Mouse (Mus musculus): ENCODE measurements around the gene Hadha. TPM values are rescaled to one million over a fixed set of nuclear protein-coding genes. Genes with fewer than 3 reads are reported as not detected.

Hadha gene
- total RNA-seq, 2 experiments from 2014 or later, result 64.3 to 68.3 TPM

GRCm38 (mm10) chr5:30125587-30125986 is 29.4 kb downstream of the Hadha start:
- Histone ChIP-seq H3K27ac (no peak overlapping the region), H3K4me3 (no peak overlapping the region)
- TF ChIP-seq CTCF (IDR thresholded peaks at IDR 0.05), result peak; percentile 67
- intact Hi-C loops (cut with DNase I), result no loop called here
- DNase-seq (ENCODE audit: extremely low spot score in 1 of 2, low spot score in 2 of 2), result no peak

- intact Hi-C loops (cut with DNase I), result no loop called here
- TF ChIP-seq CTCF (IDR thresholded peaks at IDR 0.05), result no peak
- H3K27ac ChIP-seq, result no peak overlapping the region
- no peak for DNase-seq (ENCODE audit: extremely low spot score in 1 of 2, low spot score in 2 of 2)
- H3K4me3 ChIP-seq, result no peak overlapping the region
Measured at GRCm38 (mm10) chr5:30122481-30122880, 32.5 kb downstream of the Hadha start.

- DNase-seq (ENCODE audit: extremely low spot score in 1 of 2, low spot score in 2 of 2), result no peak
- no peak overlapping the region for H3K27ac ChIP-seq
- H3K4me3 ChIP-seq, result no peak overlapping the region
- no peak for TF ChIP-seq CTCF (IDR thresholded peaks at IDR 0.05)
- intact Hi-C loops (cut with DNase I), result no loop called here
Measured at GRCm38 (mm10) chr5:30120106-30120505, 34.9 kb downstream of the Hadha start.

GRCm38 (mm10) chr5:30119163-30119562 is 35.8 kb downstream of the Hadha start:
- no peak for TF ChIP-seq CTCF (IDR thresholded peaks at IDR 0.05)
- DNase-seq (ENCODE audit: extremely low spot score in 1 of 2, low spot score in 2 of 2), result no peak
- H3K27ac ChIP-seq, result no peak overlapping the region
- intact Hi-C loops (cut with DNase I), result no loop called here
- no peak overlapping the region for H3K4me3 ChIP-seq

DNA sequence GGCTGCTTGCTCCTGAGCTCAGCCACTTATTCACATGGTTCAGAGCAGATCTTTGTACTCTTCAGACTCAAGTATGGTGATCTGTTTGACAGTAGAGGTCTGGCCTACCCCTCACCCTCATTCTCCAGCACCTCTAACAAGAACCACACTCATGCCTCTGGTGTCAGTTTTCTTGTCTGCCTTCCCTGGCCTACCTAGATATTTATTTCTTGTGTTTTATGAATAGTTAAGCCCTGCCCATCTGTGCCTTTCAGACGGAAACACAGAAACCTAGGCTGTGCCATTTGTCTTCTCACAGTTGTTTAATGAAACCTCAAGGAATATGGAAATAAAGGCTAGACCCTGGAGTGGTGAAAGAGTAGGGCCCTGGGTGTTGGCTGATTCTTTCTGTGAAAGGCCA is 36.9 kb downstream of the Hadha start:
- Histone ChIP-seq H3K27ac (no peak overlapping the region), H3K4me3 (no peak overlapping the region)
- no peak; the same call in 1 of the 2 replicates for TF ChIP-seq CTCF (IDR thresholded peaks at IDR 0.05)
- intact Hi-C loops (cut with DNase I), result no loop called here
- no peak for DNase-seq (ENCODE audit: extremely low spot score in 1 of 2, low spot score in 2 of 2)

- peak; percentile 10 for TF ChIP-seq CTCF (IDR thresholded peaks at IDR 0.05)
- Histone ChIP-seq H3K27ac (no peak overlapping the region), H3K4me3 (no peak overlapping the region)
- intact Hi-C loops (cut with DNase I), result no loop called here
- DNase-seq (ENCODE audit: extremely low spot score in 1 of 2, low spot score in 2 of 2), result no peak
Measured at GRCm38 (mm10) chr5:30115718-30116117, 39.2 kb downstream of the Hadha start.

DNA sequence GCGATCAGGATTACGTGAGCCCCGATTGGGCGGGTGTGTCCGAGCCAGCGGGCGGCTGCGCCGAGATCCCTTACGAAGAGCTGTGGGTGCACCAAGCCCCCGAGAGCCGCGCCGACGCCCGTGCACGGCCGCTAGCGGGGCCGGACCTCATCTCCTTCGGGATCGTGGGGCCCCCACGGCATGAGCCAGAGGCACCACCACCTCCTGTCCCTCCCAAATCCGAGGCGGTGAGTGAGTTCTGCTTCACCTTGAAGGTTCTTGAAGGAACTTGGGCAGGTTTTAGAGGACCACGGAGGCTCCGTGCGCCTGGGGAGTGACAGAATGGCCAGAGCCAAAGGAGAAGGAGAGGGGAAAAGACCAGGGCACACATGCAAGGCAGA is 40.2 kb downstream of the Hadha start:
- no peak overlapping the region for H3K27ac ChIP-seq
- DNase-seq (ENCODE audit: extremely low spot score in 1 of 2, low spot score in 2 of 2), result no peak
- intact Hi-C loops (cut with DNase I), result loop anchor here (5.0 kb wide), 1 partner anchor 287 kb away; no protein-coding TSS in a partner anchor

GRCm38 (mm10) chr5:30113881-30114760 is 40.8 kb downstream of the Hadha start:
- intact Hi-C loops (cut with DNase I), result loop anchor here (5.0 kb wide), 1 partner anchor 287 kb away; no protein-coding TSS in a partner anchor
- peak overlapping the region; percentile 48 for H3K4me3 ChIP-seq
- H3K27ac ChIP-seq, result no peak overlapping the region
- peak; percentile 66 to 67 for DNase-seq (ENCODE audit: extremely low spot score in 1 of 2, low spot score in 2 of 2)
- peak; percentile 58 for TF ChIP-seq CTCF (IDR thresholded peaks at IDR 0.05)

More for the DNA sequence above, 40.2 kb downstream of the Hadha start:
- H3K4me3 ChIP-seq, result peak overlapping the region; percentile 48
- no peak for TF ChIP-seq CTCF (IDR thresholded peaks at IDR 0.05)

DNA sequence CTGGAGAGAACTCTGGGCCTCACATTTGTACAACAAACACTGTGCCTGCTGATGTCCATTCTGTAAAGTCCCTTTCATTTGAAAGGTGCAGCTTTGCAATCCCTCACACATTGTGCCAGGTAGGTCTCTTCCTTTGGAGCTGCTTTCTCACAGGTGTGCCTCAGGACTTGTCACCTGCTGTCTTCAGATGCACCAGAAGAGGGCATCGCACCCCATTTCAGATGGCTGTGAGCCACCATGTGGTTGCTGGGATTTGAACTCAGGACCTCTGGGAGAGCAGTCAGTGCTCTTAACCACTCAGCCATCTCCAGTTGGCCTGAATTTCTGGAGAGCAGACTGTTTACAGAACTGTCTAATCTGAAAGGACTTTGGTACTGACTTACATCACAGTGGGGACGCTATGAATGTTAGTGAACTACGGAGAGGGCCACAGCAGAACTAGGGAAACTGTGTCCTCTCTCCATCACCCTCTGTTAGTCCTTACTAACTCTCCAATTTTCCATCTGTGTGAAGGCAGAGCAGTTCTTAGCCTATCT is 42.4 kb downstream of the Hadha start:
- H3K27ac ChIP-seq, result no peak overlapping the region
- intact Hi-C loops (cut with DNase I), result loop anchor here (5.0 kb wide), 1 partner anchor 285 kb away; no protein-coding TSS in a partner anchor
- peak; percentile 21 for TF ChIP-seq CTCF (IDR thresholded peaks at IDR 0.05)
- no peak overlapping the region for H3K4me3 ChIP-seq
- no peak for DNase-seq (ENCODE audit: extremely low spot score in 1 of 2, low spot score in 2 of 2)

- intact Hi-C loops (cut with DNase I), result loop anchor here (5.0 kb wide), 1 partner anchor 284 kb away; no protein-coding TSS in a partner anchor
- DNase-seq (ENCODE audit: extremely low spot score in 1 of 2, low spot score in 2 of 2), result no peak
- Histone ChIP-seq H3K27ac (no peak overlapping the region), H3K4me3 (no peak overlapping the region)
- TF ChIP-seq CTCF (IDR thresholded peaks at IDR 0.05), result no peak; the same call in 1 of the 2 replicates
Measured at GRCm38 (mm10) chr5:30111771-30112170, 43.2 kb downstream of the Hadha start.

DNA sequence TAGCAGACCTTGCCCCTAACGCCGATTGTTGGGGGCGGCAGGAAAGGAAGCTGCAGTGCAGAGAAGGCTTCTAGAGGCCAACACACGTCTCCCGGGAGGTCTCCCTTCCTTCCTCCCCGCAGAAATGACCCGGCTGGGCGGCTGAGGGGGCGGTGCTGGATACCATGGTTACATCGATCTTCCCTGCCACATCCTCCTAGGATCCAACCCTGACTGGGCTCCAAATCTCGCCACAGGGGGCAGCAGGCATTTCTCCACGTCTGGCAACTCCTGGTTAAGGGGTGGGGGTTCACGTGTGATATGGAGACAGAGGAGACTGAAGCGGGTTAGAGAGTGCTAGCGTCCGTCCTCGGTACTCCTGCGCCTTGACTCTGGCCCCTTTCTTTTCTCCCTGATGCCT is 43.8 kb downstream of the Hadha start:
- TF ChIP-seq CTCF (IDR thresholded peaks at IDR 0.05), result peak; percentile 29
- DNase-seq (ENCODE audit: extremely low spot score in 1 of 2, low spot score in 2 of 2), result peak in 1 of 2 experiments; percentile 38
- no peak overlapping the region for H3K27ac ChIP-seq
- intact Hi-C loops (cut with DNase I), result loop anchor here (5.0 kb wide), 1 partner anchor 284 kb away; no protein-coding TSS in a partner anchor
- H3K4me3 ChIP-seq, result no peak overlapping the region

DNA sequence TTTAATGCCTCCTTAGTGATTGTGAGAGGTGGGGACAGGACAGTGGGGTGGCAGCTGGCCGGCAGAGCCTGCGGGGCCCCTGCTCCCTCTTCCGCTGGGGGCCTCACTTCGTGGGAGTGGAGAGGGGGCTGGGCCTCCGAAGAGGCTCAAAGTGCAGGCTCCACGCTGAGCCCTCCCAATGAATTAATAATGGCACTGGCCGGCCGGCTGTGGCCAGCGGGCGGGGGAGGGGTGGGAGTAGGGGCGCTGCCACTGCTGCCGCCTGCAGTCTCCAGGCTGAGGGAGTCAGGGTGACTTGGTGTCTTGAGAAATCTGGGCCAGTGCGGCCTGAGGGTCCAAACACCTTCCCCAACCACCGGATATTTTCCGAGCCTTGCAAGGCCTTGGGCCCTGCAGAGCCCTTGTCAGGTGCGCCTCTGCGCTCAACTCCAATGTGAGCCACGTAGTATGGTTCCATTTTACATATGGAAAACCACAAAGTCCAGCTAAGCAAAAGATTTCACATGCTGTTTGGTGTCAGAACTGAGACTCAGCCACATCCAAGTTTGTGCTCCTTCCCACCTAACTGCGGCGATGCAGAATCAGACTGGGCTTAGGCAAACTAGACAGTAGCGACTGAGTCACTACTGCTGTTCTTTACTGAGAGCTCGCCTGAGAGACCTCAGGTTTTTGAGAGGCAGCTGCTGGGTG is 44.4 kb downstream of the Hadha start:
- no peak for DNase-seq (ENCODE audit: extremely low spot score in 1 of 2, low spot score in 2 of 2)
- intact Hi-C loops (cut with DNase I), result loop anchor here (5.0 kb wide), 1 partner anchor 283 kb away; no protein-coding TSS in a partner anchor
- no peak for TF ChIP-seq CTCF (IDR thresholded peaks at IDR 0.05)
- Histone ChIP-seq H3K27ac (no peak overlapping the region), H3K4me3 (no peak overlapping the region)

Data from left cerebral cortex, adult 2 months (tissue).